Mouse (Mus musculus): ENCODE measurements around the gene Acot3.
"Not testable (repeated sequence)": the region's sequence is repeated elsewhere in the genome, so short reads cannot be mapped to it uniquely, and the experiment has no call there.

Acot3 gene

DNA sequence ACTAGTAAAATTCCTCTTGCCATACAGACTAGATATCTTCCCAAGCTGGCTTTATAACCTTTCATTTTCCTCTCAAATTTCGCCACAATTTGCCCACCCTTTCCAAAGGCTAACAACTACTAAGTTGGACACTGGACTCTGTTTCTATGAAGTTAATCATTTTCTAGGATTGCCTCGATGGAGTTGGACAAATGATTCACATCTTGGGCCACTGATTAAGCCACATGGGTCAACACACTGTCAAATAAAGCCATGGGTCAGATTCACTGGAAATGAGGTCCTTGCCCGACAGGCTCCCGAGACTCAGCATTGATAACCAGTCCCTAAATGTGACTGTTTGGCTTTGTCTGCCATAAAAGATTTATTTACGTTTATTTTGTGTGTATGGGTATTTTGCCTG, 9.7 kb upstream of the Acot3 start:
- no peak for DNase-seq (ENCODE audit: low read depth, low spot score)

GRCm38 (mm10) chr12:84044045-84044444, 7.9 kb upstream of the Acot3 start:
- no peak for DNase-seq (ENCODE audit: low read depth, low spot score)

- no peak for DNase-seq (ENCODE audit: low read depth, low spot score)
These were observed 5.0 kb upstream of the Acot3 start for GRCm38 (mm10) chr12:84046906-84047305.

GRCm38 (mm10) chr12:84050744-84051143, 1.2 kb upstream of the Acot3 start:
- not testable (repeated sequence) for DNase-seq (ENCODE audit: low read depth, low spot score)

DNA sequence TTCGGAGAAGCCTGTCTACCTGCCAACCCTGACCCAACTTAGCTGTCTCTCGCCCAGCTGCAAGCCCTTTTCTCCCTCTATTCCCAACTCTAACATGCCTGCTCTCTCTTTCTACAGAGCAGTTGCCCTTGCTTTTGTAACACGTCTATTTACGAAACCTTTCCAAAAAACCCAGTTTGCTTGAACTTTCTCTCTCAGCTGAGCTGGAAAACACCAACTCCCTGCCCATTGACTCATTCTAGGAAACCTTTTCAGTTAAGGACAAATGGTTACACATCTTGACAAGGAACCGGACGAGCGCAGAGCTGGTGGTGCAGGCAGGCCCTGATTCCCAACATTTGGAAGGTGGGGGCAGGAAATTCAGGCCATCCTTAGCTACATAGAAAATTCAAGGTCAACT, 665 bp downstream of the Acot3 start:
- no peak for DNase-seq (ENCODE audit: low read depth, low spot score)

GRCm38 (mm10) chr12:84053173-84053572, 1.2 kb downstream of the Acot3 start:
- no peak for DNase-seq (ENCODE audit: low read depth, low spot score)

DNA sequence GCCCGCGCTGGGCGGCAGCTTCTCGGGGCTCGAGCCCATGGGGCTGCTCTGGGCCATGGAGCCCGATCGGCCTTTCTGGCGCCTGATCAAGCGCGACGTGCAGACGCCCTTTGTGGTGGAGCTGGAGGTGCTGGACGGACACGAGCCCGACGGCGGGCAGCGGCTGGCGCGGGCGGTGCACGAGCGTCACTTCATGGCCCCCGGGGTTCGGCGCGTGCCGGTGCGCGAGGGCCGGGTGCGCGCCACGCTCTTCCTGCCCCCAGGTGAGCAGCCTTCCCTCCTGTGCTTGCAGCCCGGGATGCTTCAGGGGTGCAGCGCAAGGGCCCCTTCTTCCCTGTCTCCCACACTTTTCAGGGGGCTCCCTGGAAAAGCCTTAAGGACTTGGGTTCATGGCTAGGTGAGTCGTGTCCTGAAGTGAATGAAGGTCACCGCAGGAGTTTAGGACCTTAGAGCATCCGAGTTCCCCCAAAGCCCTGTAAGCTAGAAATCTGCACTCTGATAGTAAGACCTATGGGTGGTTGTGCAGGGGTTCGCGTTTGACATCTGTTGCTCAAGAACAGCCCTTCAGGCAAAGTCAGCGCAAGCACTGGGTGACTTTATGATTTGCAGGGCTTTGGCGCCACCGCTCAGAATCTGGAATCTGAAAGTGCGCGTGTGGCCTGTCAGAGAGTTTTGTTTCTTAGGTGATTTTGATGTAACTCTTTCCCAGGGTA, 1.9 kb downstream of the Acot3 start:
- DNase-seq (ENCODE audit: low read depth, low spot score), result no peak

DNA sequence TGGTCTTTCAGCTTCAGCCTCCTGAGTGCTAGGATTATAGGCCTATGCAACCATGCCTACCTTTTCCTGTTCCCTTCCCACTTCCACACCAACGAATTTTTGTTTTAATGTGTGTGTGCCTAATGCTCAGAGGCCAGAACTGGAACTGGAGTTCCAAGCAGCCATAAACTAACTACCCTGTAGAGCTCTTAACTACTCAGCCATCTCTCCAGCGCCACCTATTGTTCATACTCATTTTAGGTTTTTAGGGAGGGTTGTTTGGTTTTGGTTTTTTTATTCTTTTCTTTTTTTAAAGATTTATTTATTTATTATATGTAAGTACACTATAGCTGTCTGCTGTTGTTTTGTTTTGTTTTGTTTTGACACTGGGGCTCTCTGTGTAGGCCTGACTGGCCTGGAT, 9.0 kb downstream of the Acot3 start:
- no peak for DNase-seq (ENCODE audit: low read depth, low spot score)

DNA sequence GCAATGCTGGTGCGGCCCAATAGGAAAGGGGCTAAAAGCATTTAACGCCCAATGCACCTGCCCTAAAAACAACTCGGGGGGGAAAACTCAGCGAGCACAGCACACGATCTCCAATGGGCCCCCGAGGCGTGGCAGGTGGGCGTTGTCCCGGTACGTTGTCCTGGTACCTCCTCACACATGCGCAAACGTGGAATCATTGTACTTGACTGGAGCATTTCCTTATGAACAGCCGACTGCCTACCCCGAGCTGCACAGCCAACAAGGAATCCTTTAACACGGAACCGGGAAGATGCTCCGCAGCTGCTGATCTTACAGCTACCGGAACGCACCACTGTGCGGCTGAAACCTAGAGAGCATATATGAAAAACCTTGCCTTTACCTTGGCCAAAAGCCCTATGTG, 10.4 kb downstream of the Acot3 start:
- no peak for DNase-seq (ENCODE audit: low read depth, low spot score)

DNA sequence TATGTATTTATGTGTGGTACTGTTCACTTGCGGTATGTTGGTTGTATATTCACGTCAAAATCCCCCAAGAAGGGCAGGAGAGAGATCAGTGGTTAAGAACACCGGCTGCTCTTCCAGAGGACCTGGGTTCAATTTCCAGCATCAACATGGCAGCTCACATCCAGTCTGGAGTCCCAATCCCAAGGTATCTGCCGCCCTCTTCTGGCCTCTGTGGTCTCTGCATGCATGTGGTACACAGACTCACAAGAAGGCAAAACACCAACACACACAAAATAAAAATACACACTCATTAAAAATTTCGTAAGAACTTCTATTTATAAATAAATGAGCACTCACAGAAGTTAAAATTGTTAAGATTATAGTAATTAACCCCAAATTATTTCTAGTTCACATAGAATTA, 11.3 kb downstream of the Acot3 start:
- DNase-seq (ENCODE audit: low read depth, low spot score), result no peak

DNA sequence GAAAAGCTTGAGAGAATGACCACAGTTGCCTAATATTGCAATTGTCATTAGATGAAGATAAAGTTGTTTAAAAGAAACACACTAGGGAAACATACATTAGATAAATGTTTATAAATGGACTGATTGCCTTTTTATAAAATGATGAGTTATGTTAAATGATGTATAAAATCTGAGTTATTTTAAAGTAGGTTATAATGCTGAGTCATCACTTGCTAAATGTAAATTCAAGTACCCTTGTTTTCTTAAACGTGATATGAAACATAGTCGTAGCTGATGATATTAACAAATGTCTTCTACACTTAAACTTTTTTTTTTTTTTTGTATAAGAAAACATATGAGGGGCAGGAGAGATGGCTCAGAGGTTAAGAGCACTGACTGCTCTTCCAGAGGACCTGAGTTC, 11.9 kb downstream of the Acot3 start:
- DNase-seq (ENCODE audit: low read depth, low spot score), result no peak

- no peak for DNase-seq (ENCODE audit: low read depth, low spot score)
These were observed 12.7 kb downstream of the Acot3 start for GRCm38 (mm10) chr12:84064621-84065020.

GRCm38 (mm10) chr12:84067752-84068151, 15.8 kb downstream of the Acot3 start:
- DNase-seq (ENCODE audit: low read depth, low spot score), result no peak

DNA sequence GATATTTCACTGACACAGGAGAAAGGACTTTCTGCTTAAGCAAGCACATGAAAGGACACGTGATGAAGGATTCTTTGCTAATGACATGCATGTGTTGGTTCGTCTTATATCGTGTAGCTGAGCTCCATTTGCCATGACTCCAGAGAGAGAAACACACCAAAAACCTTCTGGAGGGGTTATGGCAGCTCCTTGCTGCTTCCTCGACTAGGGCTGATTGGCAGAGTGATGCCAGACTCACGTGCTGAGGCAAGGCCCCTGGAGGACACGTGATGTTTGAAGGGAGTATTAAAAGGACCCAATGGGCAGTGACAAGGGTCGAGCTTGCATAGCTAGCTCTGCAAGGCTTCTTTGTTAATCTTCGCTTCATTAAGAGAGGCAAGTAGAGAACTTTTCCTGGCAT, 16.4 kb downstream of the Acot3 start:
- no peak for DNase-seq (ENCODE audit: low read depth, low spot score)

- no peak for DNase-seq (ENCODE audit: low read depth, low spot score)
These were observed 17.0 kb downstream of the Acot3 start, which contains the start of gene Acot5 for GRCm38 (mm10) chr12:84068986-84069385. Gene Acot5 (plus strand): TSS chr12:84069325.

DNA sequence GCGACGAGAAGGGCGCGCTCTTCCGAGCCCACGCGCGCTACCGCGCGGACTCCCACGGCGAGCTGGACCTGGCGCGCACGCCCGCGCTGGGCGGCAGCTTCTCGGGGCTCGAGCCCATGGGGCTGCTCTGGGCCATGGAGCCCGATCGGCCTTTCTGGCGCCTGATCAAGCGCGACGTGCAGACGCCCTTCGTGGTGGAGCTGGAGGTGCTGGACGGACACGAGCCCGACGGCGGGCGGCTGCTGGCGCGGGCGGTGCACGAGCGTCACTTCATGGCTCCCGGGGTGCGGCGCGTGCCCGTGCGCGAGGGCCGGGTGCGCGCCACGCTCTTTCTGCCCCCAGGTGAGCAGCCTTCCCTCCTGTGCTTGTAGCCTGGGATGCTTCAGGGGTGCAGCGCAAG, 17.6 kb downstream of the Acot3 start:
- DNase-seq (ENCODE audit: low read depth, low spot score), result not testable (repeated sequence)

DNA sequence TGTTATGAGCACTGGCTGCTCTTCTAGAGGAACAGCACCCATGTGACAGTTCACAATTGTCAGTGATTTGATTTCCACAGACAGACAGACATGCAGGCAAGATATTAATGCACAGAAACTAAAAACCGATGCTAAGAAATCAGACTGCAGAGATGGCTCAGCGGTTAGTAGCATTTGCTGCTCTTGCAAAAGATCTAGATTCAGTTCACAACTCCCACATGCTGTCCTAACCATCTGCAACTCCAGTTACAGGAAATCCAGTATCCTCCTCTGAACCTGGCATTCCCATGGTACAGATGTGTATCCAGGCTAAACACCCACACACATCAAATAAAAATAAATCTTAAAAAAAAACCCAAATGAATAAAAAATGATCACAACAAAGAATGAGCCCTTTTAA, 19.8 kb downstream of the Acot3 start:
- no peak for DNase-seq (ENCODE audit: low read depth, low spot score)

DNA sequence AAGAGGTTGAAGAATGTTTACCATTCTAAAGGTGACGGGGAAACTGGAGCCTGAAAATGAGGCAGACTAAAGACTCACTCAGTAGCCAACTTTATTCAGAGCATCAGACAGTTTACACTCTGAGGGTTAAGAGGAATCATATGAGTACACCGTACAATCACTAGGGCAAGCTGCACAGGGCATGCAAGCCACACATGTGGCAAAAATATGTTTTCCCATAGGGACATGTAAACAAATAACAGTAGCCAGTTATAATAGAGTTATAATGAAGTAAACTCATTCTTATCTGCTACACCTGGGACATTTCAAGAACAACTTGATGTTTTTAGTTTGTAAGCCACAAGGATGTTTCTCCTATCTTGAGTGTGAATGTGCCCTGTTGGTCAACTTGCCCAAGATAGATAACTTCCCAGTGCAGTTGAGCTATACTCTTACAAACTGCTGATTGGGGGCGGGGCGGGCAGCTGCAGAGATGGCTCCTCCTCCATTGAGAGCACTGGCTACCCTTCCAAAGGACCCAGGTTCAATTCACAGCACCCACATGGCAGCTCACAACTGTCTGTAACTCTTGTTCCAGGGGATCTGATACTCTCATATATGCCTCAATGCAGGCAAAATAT, 25.5 kb downstream of the Acot3 start:
- DNase-seq (ENCODE audit: low read depth, low spot score), result no peak

DNA sequence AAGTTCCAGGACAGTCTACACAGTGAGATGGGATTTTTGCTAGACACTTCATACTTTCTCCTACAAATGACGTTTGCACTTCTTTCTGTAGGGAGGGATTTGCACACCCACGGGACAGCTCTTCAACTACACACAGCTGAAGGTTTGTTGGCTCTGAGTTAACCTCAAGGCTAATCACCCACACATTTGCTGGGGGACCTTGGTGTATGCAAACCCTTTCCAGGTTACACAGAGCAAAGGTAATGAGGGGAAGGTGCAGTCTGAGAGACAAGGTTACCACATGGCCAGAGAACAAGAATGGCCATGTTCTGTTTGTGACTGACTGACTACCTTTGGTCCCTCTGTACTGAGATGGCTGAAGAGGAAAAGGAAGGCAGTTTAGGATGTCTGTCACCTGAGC, 31.9 kb downstream of the Acot3 start:
- no peak for DNase-seq (ENCODE audit: low read depth, low spot score)

DNA sequence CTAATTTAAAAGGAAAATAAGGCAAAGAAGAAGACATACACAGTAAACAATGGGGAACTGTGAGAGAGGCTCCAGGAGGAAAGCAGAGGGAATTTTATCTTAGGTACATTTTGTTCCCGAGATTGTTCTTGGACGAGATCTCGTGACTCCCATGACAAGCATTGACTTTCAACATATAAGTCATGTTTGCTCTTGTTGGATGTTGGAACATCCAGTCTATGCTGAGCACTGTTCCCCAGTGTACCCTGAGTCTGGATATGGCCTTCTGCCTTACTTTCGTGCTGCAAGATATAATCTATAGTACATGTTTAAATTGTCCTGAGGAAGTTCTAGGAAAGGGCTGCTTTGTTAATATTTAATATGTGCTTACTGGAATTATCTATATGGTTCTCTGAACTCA, 32.6 kb downstream of the Acot3 start:
- DNase-seq (ENCODE audit: low read depth, low spot score), result no peak

GRCm38 (mm10) chr12:84094666-84095065, 42.7 kb downstream of the Acot3 start:
- DNase-seq (ENCODE audit: low read depth, low spot score), result not testable (repeated sequence)

DNA sequence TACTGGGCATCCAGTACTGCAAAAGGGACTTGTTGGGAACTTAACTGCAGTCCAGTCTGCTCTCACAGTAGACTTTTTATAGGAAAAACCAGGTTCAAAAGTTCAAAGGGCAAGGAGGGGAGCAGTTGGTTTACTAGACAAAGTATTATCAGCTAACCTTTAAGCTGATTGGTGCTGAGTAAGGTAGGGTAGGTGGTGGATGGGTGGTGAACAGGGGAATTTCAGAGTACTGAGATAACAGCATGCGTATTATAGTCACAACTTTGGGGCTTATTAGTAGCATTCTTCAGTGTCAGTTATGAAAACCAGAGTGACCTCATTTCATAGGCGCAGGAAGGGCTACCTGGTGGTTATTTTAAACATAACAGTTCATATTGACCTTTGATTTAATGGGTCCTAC, 47.7 kb downstream of the Acot3 start:
- DNase-seq (ENCODE audit: low read depth, low spot score), result no peak

DNA sequence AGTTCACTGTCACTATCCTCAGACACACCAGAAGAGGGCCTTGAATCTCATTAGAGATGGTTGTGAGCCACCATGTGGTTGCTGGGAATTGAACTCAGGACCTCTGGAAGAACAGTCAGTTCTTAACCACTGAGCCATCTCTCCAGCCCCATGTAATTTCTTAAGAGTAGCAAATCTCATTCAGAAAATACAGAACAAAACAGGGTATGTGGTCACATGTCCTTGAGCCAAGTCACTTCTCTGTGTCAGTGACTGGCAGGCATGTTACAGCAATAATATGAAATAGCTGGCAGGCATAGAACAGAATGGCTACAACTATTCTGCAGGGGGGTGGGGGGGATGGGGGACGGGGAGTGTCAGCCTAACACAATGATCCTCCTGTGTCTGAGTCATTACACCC, 48.1 kb downstream of the Acot3 start:
- no peak for DNase-seq (ENCODE audit: low read depth, low spot score)
